Mouse (Mus musculus) embryonic fibroblast, embryonic 13.5 days (primary cell): Measurements from ENCODE around the gene Gm2431.

ENCODE experiments used
- CTCF ChIP-seq: IDR thresholded peaks from 2 replicates; pipeline ENCODE4 v1.5.1; 2011; ENCODE audit warnings: mild to moderate bottlenecking, control low read depth, low read length, moderate library complexity, borderline replicate concordance; ENCODE audit not compliant: insufficient read depth
- POLR2A ChIP-seq: IDR thresholded peaks from 2 replicates; pipeline ENCODE4 v1.6.1; 2011; ENCODE audit warnings: low read depth, mild to moderate bottlenecking, control low read depth, low read length, moderate library complexity

DNA sequence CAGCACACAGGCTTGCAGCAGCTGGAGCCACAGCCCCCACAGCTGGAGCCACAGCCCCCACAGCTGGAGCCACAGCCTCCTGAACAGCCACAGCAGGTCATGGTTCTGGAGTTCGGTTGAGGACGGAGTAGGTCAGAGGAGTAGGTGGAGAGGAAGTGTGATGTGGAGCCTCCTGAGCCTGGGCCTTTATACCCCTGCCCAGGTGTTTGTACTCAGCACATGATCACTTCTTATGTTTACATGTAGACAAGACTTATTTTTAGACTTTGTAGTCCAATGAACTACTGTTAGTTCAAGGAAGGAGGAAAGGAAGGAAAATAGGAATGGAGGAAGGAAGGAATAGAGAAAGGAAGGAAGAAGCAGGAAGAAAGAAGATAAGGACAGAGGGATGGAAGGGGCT, 17.2 kb downstream of the Gm2431 start, which contains the start of gene Gm40460:
- TF ChIP-seq CTCF (no peak), POLR2A (no peak)
